11 mouse cellular contexts compared by ENCODE assay signal in genomic region chr1:51849570-51850211, GRCm38 (mm10).
DNase-seq lines count a peak whose midpoint lies in the region; ATAC-seq and TF ChIP-seq lines count a peak whose summit lies in the region.
"Had no signal": no experiment of that assay in that cellular context is flagged by ENCODE, and none has a peak within 500 bp of the region (broad histone marks: within the 10 kb centered on the region; RNA-seq: fewer than 3 reads in every experiment).

No protein-coding gene starts in this region.

- POLR2A ChIA-PET in Patski (lab: Charles Lee), result no interaction called here

- H3K27me3 ChIP-seq in Patski, result no peaks in the 10 kb centered on the region
- no peaks in the 10 kb centered on the region for H3K27me3 ChIP-seq in intestine, embryonic 15.5 days (replicated peaks)
- H3K27me3 ChIP-seq: forebrain, embryonic 15.5 days; limb, embryonic 13.5 days had no signal

- H3K4me3 ChIP-seq in intestine, embryonic 15.5 days (replicated peaks), result no peak overlapping the region
- H3K4me3 ChIP-seq: forebrain, embryonic 15.5 days; heart, embryonic 10.5 days; limb, embryonic 13.5 days had no signal

- ATAC-seq in Patski, result peak; percentile 93
- peak; percentile 94 for ATAC-seq in intestine, embryonic 15.5 days
- ATAC-seq: activated CD4-positive, CD25-positive, alpha-beta regulatory T cell, adult 4 months; forebrain, embryonic 15.5 days had no signal

- in situ Hi-C loops in Patski (cut with MboI; ENCODE audit: low pct_unique_long_range_greater_than_20kb), result no loop called here

- TF ChIP-seq CTCF in Patski (IDR thresholded peaks at IDR 0.05), result no peak

- 31% methylated on average over 8 of the region's 8 CpGs for WGBS in intestine, embryonic 15.5 days

- no peak overlapping the region for H3K9ac ChIP-seq in intestine, embryonic 15.5 days
- H3K9ac ChIP-seq: forebrain, embryonic 15.5 days; limb, embryonic 13.5 days had no signal

- H3K4me1 ChIP-seq in intestine, embryonic 15.5 days (replicated peaks), result peaks cover 16% of the 10 kb centered on the region; the same call in 1 of the 2 replicates

- no peaks in the 10 kb centered on the region for H3K9me3 ChIP-seq in intestine, embryonic 15.5 days
- H3K9me3 ChIP-seq: forebrain, embryonic 15.5 days; heart, embryonic 10.5 days; limb, embryonic 13.5 days had no signal

- DNase-seq in left cerebral cortex, postnatal 4 days, result peak; percentile 48
- DNase-seq in left cerebral cortex, adult 9 months (ENCODE audit: low spot score in 2 of 2), result no peak
- DNase-seq in Patski (ENCODE audit: low read depth, low spot score), result peak; percentile 74
- DNase-seq in lung, postnatal 25 days (ENCODE audit: low spot score), result peak; percentile 73
- DNase-seq in thymus, postnatal 25 days, result no peak
- no peak for DNase-seq in left cerebral cortex, postnatal 36 days (ENCODE audit: low spot score in 2 of 2)

- CTCF ChIA-PET in Patski (lab: Charles Lee), result interaction anchor here (1.2 to 1.4 kb wide), 2 partner anchors 26 to 47 kb away, joined by 3 to 4 read pairs; no protein-coding TSS in a partner anchor

- intact Hi-C loops in left cerebral cortex, postnatal 4 days (cut with DNase I), result no loop called here
- intact Hi-C loops in left cerebral cortex, postnatal 36 days (cut with DNase I), result no loop called here

- H3K4me2 ChIP-seq in intestine, embryonic 15.5 days (replicated peaks), result no peak overlapping the region
- H3K4me2 ChIP-seq: forebrain, embryonic 15.5 days; limb, embryonic 13.5 days had no signal

- peak overlapping the region; percentile 66; the same call in 1 of the 2 replicates for H3K27ac ChIP-seq in intestine, embryonic 15.5 days
- H3K27ac ChIP-seq: forebrain, embryonic 15.5 days; heart, embryonic 10.5 days; limb, embryonic 13.5 days had no signal

- H3K36me3 ChIP-seq in intestine, embryonic 15.5 days, result no peaks in the 10 kb centered on the region
- H3K36me3 ChIP-seq: forebrain, embryonic 15.5 days had no signal

Comparison
In these comparisons a context has a peak if more than half of its experiments do, and no peak if none do; other contexts are left out.
1. DNase-seq: peak in left cerebral cortex, postnatal 4 days (single experiment), Patski (single experiment) and lung, postnatal 25 days (single experiment); none in left cerebral cortex, adult 9 months (0 of 2), thymus, postnatal 25 days (single experiment) and left cerebral cortex, postnatal 36 days (0 of 2).